Mouse (Mus musculus): ENCODE measurements around the gene D430041D05Rik.

- TF ChIP-seq POLR2A (IDR thresholded peaks at IDR 0.05; ENCODE audit: low read depth, low read length) (no peak), ZC3H11A (IDR thresholded peaks at IDR 0.05; ENCODE audit: low read depth, low read length) (no peak)
Observed at GRCm38 (mm10) chr2:104446016-104446415, 35.2 kb upstream of the D430041D05Rik start.
